Mouse (Mus musculus) kidney, adult 11 months (tissue): ENCODE measurements around the gene Ube2z.

Source experiments
- DNase-seq: peaks from one replicate; pipeline ENCODE4 v3.0.0; 2022

Ube2z gene

GRCm38 (mm10) chr11:96006367-96006851 lies 58.8 kb downstream of the Ube2z start:
- no peak for DNase-seq

- DNase-seq: no peak
Measured at GRCm38 (mm10) chr11:96005403-96006271, 59.6 kb downstream of the Ube2z start, which contains the start of gene Igf2bp1. TSS of gene Igf2bp1 (minus strand) at chr11:96005940.

DNA sequence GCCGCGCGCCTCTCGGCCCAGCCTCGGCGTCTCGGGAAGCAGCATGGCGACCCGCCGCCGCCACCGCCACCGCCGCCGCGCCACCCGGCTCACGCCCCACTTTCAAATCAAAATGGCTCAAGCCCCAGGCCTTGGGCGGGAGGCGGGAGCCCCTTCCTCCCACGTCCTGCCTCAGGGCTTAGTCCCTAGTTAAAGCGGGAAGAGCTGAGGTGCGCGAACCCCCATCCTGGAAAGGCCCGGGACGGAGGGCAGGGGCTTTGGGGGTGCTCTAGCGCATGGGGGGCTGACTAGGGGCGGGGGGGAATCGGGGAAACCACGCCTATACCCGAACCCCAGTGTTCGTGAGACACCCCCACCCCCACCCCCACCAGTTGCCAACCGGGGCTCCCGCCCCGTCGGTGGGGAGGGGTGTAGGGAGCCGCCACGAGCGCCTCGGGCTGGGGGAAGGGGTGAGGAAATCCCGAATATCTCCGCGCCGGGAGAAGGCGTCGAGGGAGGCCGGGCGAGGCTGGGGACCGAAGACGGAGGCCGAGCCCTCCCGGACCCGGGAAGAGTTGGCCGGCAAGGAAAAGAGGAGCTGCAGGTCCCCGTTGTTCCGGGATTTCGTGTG lies 60.3 kb downstream of the Ube2z start:
- DNase-seq: no peak

DNA sequence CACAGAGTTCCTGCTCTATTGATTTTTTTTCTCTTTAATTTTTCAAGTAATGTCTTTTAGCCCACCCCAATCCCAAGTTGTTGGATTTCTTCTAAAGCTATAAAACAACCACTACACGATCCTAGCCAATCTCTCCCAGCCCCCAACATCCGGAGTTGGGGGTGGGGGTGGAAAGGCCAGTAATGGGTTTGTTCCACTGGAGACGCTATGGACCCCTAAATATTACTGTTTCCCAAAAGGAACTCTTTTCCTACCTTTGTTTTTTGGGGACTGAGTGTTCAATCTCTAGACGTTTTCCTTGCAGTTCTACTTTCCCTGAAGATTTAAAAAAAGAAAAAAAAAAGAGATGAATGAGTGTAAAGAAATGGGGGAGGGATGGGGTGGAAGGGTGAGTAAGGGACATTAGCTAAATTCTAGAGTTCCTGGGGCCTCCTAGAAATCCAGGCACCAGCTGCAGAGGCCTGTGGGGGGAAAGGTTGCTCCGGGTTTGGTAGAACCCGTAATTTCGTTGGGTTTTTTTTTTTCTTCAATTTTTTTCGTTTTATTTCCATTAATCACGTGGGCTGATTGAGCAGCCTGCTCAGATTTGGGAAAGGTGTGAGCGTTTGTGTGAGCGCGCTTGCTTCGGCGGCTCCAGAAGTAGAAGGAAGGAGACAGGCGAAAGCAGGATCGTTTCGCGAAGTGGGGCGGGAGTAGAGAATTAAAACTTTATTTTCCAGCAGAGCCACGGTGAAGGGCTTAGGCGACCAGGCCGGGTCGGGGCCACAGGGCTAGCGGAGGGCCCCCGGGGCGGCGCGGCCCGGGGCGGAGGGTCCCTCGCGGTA lies 61.0 kb downstream of the Ube2z start:
- no peak for DNase-seq

DNA sequence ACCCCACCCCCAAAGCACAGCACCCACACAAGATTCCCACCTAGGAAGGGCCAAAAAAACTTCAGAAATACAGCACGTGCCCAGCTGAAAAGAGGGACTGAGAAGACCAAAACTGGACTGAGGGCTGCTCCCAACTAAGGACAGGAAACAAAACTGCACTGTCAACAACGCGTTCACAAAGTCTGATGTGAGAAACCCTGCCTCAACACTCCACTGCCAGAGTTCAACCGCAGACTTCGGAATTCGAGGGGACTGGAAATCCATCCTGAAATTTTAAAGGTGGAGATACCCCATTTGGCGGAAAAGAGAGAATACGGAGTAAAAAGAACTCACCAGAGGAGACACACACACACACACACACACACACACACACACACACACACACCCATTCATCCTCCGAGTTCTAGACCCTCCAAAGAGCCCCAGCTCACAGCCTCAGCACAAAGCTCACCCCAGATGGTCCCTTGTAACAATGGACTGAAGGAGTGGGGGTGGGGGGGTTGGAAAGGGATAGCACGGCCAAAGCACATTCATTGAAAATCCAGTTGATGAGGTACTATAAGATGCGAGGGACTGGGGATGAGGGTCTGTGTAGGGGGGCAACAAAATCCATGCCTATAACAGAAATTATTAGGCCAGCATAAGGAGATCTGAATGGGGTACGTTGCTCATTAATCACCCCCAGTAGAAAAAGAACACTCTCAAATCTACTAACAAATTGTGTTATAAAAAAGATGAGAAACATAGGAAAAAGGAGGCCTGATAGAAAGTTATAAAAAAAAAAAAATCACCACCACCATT lies 61.9 kb downstream of the Ube2z start:
- DNase-seq: no peak
